Mouse (Mus musculus): ENCODE measurements at regions not wholly inside any gene's neighbourhood (a gene's known extent, or its start where the extent isn't known, plus 50 kb on each side); places are given as distances from the start of the nearest gene placed in this dataset.

- no peaks in the 10 kb centered on the region for H3K36me3 ChIP-seq (ENCODE audit: control insufficient read depth, insufficient read depth, low read length)
- WGBS = 57% methylated on average over 14 of the region's 14 CpGs
- H3K27me3 ChIP-seq (ENCODE audit: control insufficient read depth, insufficient read depth, low read length) = no peaks in the 10 kb centered on the region
- H3K4me2 ChIP-seq = no peak overlapping the region
- no peak overlapping the region for H3K4me3 ChIP-seq (ENCODE audit: low read depth, low read length)
- no peak for DNase-seq (ENCODE audit: low spot score, missing footprints)
- no peak for ATAC-seq (ENCODE audit: low FRiP score)
- no peaks in the 10 kb centered on the region for H3K9me3 ChIP-seq (ENCODE audit: control insufficient read depth, low read length)
- no peak overlapping the region for H3K9ac ChIP-seq (ENCODE audit: low read length)
- H3K27ac ChIP-seq (ENCODE audit: low read depth, low read length) = no peak overlapping the region
- no peaks in the 10 kb centered on the region for H3K4me1 ChIP-seq (ENCODE audit: control insufficient read depth, insufficient read depth, low read length)
These were observed 138.9 kb upstream of the Arglu1 start for GRCm38 (mm10) chr8:8829230-8829629.

DNA sequence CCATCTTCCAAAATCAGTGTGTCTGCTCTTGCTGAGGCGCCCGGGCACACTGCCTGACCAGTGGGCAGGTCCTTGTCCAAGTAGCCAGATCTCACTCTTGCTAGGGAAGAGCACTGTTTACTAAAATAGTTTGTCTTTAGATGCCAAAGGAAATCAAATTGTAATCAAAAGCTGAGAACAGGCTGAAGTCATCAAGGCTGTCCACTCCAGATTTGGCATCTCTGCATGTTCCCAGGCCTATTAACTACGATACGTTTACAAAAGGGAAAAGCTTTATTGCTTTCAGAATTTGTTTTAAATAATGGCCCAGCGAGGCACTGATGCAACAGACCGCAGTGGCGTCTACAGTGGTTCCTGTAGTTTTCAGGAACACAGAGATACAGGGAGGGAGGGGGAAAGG lies 137.2 kb upstream of the Arglu1 start:
- WGBS = 92% methylated on average over 7 of the region's 7 CpGs
- ATAC-seq (ENCODE audit: low FRiP score) (no peak), DNase-seq (ENCODE audit: low spot score, missing footprints) (peak; percentile 41)
- H3K27me3 ChIP-seq (ENCODE audit: control insufficient read depth, insufficient read depth, low read length) = no peaks in the 10 kb centered on the region
- H3K9ac ChIP-seq (ENCODE audit: low read length) = no peak overlapping the region
- H3K27ac ChIP-seq (ENCODE audit: low read depth, low read length) = no peak overlapping the region
- no peaks in the 10 kb centered on the region for H3K4me1 ChIP-seq (ENCODE audit: control insufficient read depth, insufficient read depth, low read length)
- H3K36me3 ChIP-seq (ENCODE audit: control insufficient read depth, insufficient read depth, low read length) = no peaks in the 10 kb centered on the region
- H3K4me2 ChIP-seq = no peak overlapping the region
- H3K9me3 ChIP-seq (ENCODE audit: control insufficient read depth, low read length) = no peaks in the 10 kb centered on the region
- no peak overlapping the region for H3K4me3 ChIP-seq (ENCODE audit: low read depth, low read length)

DNA sequence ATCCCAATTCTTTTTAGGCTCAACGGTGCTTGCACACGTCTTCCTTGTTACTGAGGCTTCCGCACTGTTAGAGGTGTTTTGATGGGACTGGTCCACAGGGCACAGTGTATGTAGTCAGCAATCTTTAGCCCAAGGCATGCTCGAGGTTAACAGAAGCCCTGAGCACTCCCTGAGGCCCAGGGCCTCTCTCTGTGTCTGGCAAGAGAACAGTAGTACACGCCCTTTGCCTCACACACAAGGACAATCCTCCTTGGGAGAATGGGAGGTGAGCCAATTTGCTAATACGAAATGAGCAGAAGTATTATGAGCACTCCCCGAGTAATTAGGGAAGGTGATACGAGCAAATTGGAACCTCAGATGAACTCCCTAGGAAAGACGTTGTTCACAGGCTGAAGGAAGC lies 136.5 kb upstream of the Arglu1 start:
- H3K27me3 ChIP-seq (ENCODE audit: control insufficient read depth, insufficient read depth, low read length) = no peaks in the 10 kb centered on the region
- no peaks in the 10 kb centered on the region for H3K9me3 ChIP-seq (ENCODE audit: control insufficient read depth, low read length)
- no peaks in the 10 kb centered on the region for H3K4me1 ChIP-seq (ENCODE audit: control insufficient read depth, insufficient read depth, low read length)
- ATAC-seq (ENCODE audit: low FRiP score) = no peak
- WGBS = 82% methylated on average over 9 of the region's 9 CpGs
- peak; percentile 72 for DNase-seq (ENCODE audit: low spot score, missing footprints)
- H3K36me3 ChIP-seq (ENCODE audit: control insufficient read depth, insufficient read depth, low read length) = no peaks in the 10 kb centered on the region
- no peak overlapping the region for H3K9ac ChIP-seq (ENCODE audit: low read length)
- H3K4me2 ChIP-seq = no peak overlapping the region
- no peak overlapping the region for H3K4me3 ChIP-seq (ENCODE audit: low read depth, low read length)
- no peak overlapping the region for H3K27ac ChIP-seq (ENCODE audit: low read depth, low read length)

DNA sequence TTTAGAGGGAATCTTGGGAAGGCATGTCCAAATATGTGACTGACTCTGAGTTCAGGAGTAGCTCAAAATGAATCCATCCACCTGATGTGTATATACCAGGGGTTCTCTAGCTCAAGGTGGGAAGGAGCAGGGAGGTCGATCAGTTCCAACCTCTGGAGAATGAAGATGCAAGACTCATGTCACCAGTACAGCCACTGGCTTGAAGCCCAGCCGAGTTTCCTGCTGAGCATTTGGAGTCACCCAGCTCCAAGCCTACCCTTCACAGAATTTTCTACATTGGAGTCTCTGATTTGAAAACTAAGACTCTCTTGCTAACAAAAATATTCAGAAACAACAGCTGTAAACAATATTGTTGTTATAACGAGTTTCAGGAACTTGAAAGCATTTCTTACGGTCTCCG lies 134.6 kb upstream of the Arglu1 start:
- Histone ChIP-seq H3K4me1 (ENCODE audit: control insufficient read depth, insufficient read depth, low read length) (no peaks in the 10 kb centered on the region), H3K27ac (ENCODE audit: low read depth, low read length) (no peak overlapping the region), H3K9me3 (ENCODE audit: control insufficient read depth, low read length) (no peaks in the 10 kb centered on the region), H3K36me3 (ENCODE audit: control insufficient read depth, insufficient read depth, low read length) (no peaks in the 10 kb centered on the region), H3K27me3 (ENCODE audit: control insufficient read depth, insufficient read depth, low read length) (no peaks in the 10 kb centered on the region), H3K4me3 (ENCODE audit: low read depth, low read length) (no peak overlapping the region), H3K9ac (ENCODE audit: low read length) (no peak overlapping the region), H3K4me2 (no peak overlapping the region)
- WGBS = 84% methylated on average over 5 of the region's 5 CpGs
- peak; percentile 47 for DNase-seq (ENCODE audit: low spot score, missing footprints)
- no peak for ATAC-seq (ENCODE audit: low FRiP score)

- H3K4me1 ChIP-seq (ENCODE audit: control insufficient read depth, insufficient read depth, low read length) = no peaks in the 10 kb centered on the region
- DNase-seq (ENCODE audit: low spot score, missing footprints) (no peak), ATAC-seq (ENCODE audit: low FRiP score) (no peak)
- H3K27ac ChIP-seq (ENCODE audit: low read depth, low read length) = no peak overlapping the region
- no peaks in the 10 kb centered on the region for H3K36me3 ChIP-seq (ENCODE audit: control insufficient read depth, insufficient read depth, low read length)
- no peak overlapping the region for H3K9ac ChIP-seq (ENCODE audit: low read length)
- H3K4me3 ChIP-seq (ENCODE audit: low read depth, low read length) = no peak overlapping the region
- H3K9me3 ChIP-seq (ENCODE audit: control insufficient read depth, low read length) = no peaks in the 10 kb centered on the region
- WGBS = 82% methylated on average over 6 of the region's 6 CpGs
- no peak overlapping the region for H3K4me2 ChIP-seq
- H3K27me3 ChIP-seq (ENCODE audit: control insufficient read depth, insufficient read depth, low read length) = no peaks in the 10 kb centered on the region
These were observed 130.8 kb upstream of the Arglu1 start for GRCm38 (mm10) chr8:8821119-8821518.

DNA sequence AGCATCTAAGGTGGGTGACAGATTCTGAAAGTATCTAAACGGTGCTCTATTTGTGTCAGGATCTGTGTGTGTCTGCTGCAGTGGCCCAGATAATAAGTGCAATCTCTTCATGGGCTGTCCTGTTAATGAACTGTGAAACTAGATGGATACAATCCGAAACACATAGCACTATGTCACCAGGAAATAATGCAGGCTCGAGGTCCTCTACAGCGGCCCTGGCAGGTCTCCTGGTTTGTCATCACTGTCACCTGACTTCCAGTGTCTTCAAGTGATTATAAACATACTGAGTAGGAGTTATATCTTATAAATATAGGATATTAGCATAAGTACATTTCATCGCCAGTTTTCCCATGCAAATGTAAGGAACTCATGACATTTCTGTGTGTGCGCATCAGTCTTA lies 130.3 kb upstream of the Arglu1 start:
- H3K36me3 ChIP-seq (ENCODE audit: control insufficient read depth, insufficient read depth, low read length) = no peaks in the 10 kb centered on the region
- WGBS = 91% methylated on average over 6 of the region's 6 CpGs
- H3K9me3 ChIP-seq (ENCODE audit: control insufficient read depth, low read length) = no peaks in the 10 kb centered on the region
- ATAC-seq (ENCODE audit: low FRiP score) (no peak), DNase-seq (ENCODE audit: low spot score, missing footprints) (peak; percentile 10)
- H3K4me3 ChIP-seq (ENCODE audit: low read depth, low read length) = no peak overlapping the region
- no peak overlapping the region for H3K4me2 ChIP-seq
- no peaks in the 10 kb centered on the region for H3K4me1 ChIP-seq (ENCODE audit: control insufficient read depth, insufficient read depth, low read length)
- no peak overlapping the region for H3K9ac ChIP-seq (ENCODE audit: low read length)
- H3K27ac ChIP-seq (ENCODE audit: low read depth, low read length) = no peak overlapping the region
- H3K27me3 ChIP-seq (ENCODE audit: control insufficient read depth, insufficient read depth, low read length) = no peaks in the 10 kb centered on the region

- 87% methylated on average over 9 of the region's 9 CpGs for whole genome bisulfite sequencing
- ATAC-seq (ENCODE audit: low FRiP score) = no peak
These were observed 129.1 kb upstream of the Arglu1 start for GRCm38 (mm10) chr8:8819233-8819931.

GRCm38 (mm10) chr8:8812807-8813167 lies 122.5 kb upstream of the Arglu1 start:
- Histone ChIP-seq H3K4me2 (no peak overlapping the region), H3K27me3 (ENCODE audit: control insufficient read depth, insufficient read depth, low read length) (no peaks in the 10 kb centered on the region), H3K4me3 (ENCODE audit: low read depth, low read length) (no peak overlapping the region), H3K4me1 (ENCODE audit: control insufficient read depth, insufficient read depth, low read length) (no peaks in the 10 kb centered on the region), H3K9me3 (ENCODE audit: control insufficient read depth, low read length) (no peaks in the 10 kb centered on the region), H3K36me3 (ENCODE audit: control insufficient read depth, insufficient read depth, low read length) (no peaks in the 10 kb centered on the region), H3K9ac (ENCODE audit: low read length) (no peak overlapping the region), H3K27ac (ENCODE audit: low read depth, low read length) (no peak overlapping the region)
- 84% methylated on average over 5 of the region's 5 CpGs for WGBS
- ATAC-seq (ENCODE audit: low FRiP score) (no peak), DNase-seq (ENCODE audit: low spot score, missing footprints) (peak; percentile 68)

More at GRCm38 (mm10) chr8:8819233-8819931, 129.1 kb upstream of the Arglu1 start:
- no peak overlapping the region for H3K4me2 ChIP-seq
- no peak overlapping the region for H3K27ac ChIP-seq (ENCODE audit: low read depth, low read length)
- H3K4me3 ChIP-seq (ENCODE audit: low read depth, low read length) = no peak overlapping the region
- no peaks in the 10 kb centered on the region for H3K4me1 ChIP-seq (ENCODE audit: control insufficient read depth, insufficient read depth, low read length)
- H3K27me3 ChIP-seq (ENCODE audit: control insufficient read depth, insufficient read depth, low read length) = no peaks in the 10 kb centered on the region
- DNase-seq (ENCODE audit: low spot score, missing footprints) = peak; percentile 31
- H3K9me3 ChIP-seq (ENCODE audit: control insufficient read depth, low read length) = no peaks in the 10 kb centered on the region
- H3K36me3 ChIP-seq (ENCODE audit: control insufficient read depth, insufficient read depth, low read length) = no peaks in the 10 kb centered on the region
- no peak overlapping the region for H3K9ac ChIP-seq (ENCODE audit: low read length)

GRCm38 (mm10) chr8:8812051-8812806 lies 121.9 kb upstream of the Arglu1 start:
- 84% methylated on average over 21 of the region's 21 CpGs for WGBS
- DNase-seq (ENCODE audit: low spot score, missing footprints) = peak; percentile 82
- no peaks in the 10 kb centered on the region for H3K36me3 ChIP-seq (ENCODE audit: control insufficient read depth, insufficient read depth, low read length)

More at GRCm38 (mm10) chr8:8812051-8812806, 121.9 kb upstream of the Arglu1 start:
- Histone ChIP-seq H3K9ac (ENCODE audit: low read length) (no peak overlapping the region), H3K4me3 (ENCODE audit: low read depth, low read length) (no peak overlapping the region), H3K4me2 (no peak overlapping the region), H3K27ac (ENCODE audit: low read depth, low read length) (no peak overlapping the region), H3K27me3 (ENCODE audit: control insufficient read depth, insufficient read depth, low read length) (no peaks in the 10 kb centered on the region), H3K4me1 (ENCODE audit: control insufficient read depth, insufficient read depth, low read length) (no peaks in the 10 kb centered on the region), H3K9me3 (ENCODE audit: control insufficient read depth, low read length) (no peaks in the 10 kb centered on the region)
- no peak for ATAC-seq (ENCODE audit: low FRiP score)

Measured in midbrain, embryonic 11.5 days (tissue).